Mouse (Mus musculus) cerebellum, adult 18-20 months (tissue): ENCODE results near the gene Blvrb.
"Not testable (repeated sequence)": the region's sequence is repeated elsewhere in the genome, so short reads cannot be mapped to it uniquely, and the experiment has no call there.

Source experiments
- DNase-seq, 2 experiments: peaks; one replicate each; pipeline ENCODE4 v3.0.0; 2021

The Blvrb gene

DNA sequence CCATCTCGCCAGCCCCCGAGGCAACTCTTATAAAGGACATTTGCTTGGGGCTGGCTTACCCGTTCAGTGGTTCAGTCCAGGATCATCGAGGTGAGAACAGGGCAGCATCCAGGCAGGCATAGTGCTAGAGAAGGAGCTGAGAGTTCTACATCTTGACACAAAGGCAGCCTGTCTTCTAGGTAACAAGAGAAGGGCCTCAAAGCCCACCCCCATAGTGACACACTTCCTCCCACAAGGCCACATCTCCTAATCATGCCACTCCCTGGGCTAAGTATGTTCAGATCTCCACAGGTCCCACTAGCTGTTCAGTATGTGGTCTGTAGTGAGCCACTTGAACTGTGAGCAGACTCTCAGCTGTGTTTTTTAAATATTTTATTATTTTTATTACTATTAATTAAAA is 36.1 kb downstream of the Blvrb start:
- no peak for DNase-seq

DNA sequence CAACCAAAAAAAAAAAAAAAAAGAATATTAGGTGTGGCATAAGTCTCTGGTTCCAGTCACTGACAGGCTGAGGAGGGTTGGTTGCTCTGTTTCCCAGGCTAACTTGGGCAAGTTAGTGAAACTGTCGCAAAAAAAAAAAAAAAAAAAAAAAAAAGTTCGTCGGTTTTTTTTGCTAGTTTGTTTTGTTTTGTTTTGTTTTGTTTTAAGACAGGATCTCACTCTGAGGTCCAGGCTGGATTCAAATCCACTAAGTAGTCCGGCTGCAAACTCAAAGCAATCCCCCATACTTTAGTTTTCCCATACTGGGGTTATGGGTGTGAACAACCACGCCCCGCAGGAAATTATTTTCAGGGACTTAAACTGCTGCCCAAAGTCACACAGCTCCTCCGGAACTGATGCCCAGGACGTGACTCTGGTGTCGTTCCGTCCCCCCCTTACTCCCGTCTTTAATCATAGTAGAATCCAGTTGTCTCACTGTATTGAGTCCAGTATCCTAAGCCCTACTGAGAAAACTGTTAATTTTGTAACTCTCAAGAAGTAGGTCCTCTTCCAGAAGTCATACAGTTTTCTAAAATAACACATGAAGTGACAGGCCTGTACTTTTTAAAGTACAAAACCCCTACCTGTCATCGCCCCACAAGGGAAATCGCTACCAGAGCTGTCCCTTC is 38.5 kb downstream of the Blvrb start:
- DNase-seq = peak in 1 of 2 experiments; percentile 34

DNA sequence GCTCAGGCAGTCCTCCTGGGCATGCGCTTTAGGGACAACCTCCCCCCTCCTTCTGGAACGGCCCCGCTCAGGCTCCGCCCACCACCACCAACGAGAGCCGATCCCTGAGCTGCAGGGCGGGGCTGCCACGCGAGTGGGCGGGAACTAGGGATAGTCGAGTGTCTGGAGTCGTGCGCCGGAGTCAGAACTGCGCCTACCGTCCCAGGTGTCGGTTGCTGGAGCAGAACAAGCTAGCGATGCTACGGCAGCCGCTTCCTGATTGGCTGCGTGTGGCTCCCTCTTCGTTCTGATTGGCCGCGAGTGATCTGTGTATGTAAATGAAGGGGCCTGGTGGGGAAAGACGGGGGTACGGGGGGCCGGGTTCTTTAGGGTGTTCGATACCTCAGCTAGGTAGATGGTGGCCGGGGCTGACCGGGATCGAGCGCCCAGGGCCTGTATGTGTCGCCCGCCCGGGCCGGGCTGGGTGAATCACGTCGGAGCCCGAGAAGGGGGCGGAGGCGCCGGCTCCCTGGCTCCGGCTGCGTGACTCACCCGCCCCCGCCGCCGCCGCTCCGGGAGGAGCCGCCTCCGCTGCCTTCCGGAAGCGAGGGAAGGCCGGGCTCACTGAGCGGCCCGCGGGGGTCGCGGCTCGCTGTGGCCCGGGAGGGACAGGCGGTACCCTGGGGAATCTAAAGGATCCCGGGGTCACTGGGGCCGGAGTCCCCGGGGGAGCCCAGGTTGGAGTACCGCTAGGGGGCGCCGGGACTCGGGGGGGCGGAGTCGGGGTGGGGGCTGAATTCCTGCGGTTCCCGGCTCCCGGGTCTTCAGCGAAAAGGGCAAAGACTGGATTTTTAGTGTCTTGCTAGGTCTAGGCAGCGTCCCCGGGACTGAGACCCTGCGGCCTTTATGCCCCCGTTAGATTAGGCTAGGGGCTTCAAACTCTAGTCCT is 39.3 kb downstream of the Blvrb start, which contains the start of gene Sertad1:
Sertad1 (plus strand) TSS at position 141 of the 928 bp plus-strand sequence.
- peak; percentile 100 for DNase-seq

DNA sequence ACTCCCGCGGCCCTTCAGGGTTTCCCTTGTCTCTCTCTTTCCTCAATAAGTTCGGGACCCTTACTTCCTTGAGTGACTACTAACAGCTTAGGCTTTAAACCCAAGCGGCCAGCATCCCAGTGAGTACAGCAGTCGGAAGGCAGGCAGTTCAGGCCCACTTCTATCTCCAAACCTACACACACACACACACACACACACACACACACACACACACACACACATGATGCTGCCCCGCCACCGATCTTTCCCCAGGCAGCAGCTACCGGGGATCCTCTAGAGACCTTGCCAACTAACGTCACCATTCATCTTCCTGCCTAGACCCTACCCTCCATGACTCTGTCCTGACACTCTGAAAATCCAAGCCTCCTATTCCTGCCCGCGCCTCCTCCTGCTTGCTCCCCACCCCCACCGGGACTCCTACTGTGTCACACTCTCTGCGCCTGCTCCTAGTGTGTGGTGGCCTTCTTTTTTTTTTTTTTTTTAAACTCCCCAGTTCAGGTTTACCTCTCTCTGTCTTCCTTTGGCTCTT is 40.0 kb downstream of the Blvrb start:
- peak; percentile 62 to 64 for DNase-seq

DNA sequence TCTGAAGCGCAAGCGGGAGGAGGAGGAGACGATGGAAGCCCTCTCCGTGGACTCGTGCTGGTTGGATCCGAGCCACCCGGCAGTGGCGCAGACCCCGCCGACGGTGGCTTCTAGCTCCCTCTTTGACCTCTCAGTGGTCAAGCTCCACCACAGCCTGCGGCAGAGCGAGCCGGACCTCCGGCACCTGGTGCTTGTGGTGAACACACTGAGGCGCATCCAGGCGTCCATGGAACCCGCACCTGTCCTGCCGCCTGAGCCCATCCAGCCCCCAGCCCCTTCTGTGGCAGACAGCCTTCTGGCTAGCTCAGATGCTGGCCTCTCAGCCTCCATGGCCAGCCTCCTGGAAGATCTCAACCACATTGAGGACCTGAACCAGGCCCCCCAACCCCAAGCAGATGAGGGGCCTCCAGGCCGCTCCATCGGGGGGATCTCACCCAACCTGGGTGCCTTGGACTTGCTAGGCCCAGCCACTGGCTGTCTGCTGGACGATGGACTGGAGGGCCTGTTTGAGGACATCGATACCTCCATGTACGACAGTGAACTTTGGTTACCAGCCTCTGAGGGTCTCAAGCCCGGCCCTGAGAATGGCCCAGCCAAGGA is 41.6 kb downstream of the Blvrb start:
- DNase-seq = peak in 1 of 2 experiments; percentile 39

DNA sequence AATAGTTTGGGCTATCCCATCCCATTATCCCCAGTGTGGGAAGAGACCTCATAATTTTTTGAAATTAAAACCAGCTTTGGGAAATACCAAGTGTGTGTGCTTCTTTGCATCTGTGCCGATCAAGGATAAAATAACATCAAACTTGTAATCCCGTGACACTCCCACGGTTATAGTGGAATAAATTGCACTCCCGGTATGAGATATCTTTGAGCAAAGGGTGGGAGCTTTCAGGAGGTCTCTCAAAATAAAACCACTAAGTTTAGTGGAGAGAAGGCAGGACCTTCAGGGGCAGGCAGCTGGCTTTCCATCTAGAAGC is 42.4 kb downstream of the Blvrb start:
- no peak for DNase-seq

DNA sequence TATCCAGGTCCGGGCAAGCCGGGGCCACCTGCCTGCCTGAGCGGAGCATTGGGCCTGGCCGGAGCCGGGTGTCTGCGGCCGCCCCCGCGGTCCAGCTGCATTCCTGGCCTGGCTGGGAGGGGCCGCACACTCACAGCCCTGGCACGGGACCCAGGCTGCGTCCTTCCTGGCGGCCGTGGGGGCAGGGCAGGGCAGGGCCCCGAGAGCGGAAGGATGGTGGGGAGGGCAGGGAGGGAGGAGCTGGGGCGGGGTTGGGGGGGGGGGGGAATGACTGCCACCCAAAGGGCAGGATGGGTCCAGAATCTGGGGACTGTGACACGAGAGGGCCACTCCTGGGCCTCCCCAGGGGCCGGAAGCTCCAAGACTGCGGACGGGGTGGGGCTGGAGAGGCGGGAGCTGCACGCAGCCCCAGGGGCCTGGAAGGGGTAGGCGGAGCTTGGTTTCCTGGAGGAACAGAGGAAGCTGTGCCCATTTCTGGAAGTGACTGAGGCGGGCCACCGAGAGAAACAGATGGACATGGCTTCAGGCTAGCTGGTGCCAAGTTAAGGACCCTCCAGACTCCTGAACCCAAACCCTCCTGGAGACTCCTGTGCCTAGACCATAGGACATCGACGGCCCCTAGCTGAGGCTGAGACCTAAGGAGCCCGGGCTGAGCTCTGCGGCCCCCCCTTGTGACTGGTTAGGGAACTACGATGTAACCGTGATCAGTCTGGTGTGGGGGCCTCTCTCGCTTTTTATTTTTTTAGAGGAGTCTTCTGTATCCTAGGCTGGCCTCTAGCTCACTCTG is 43.0 kb downstream of the Blvrb start:
- peak; percentile 89 to 93 for DNase-seq

DNA sequence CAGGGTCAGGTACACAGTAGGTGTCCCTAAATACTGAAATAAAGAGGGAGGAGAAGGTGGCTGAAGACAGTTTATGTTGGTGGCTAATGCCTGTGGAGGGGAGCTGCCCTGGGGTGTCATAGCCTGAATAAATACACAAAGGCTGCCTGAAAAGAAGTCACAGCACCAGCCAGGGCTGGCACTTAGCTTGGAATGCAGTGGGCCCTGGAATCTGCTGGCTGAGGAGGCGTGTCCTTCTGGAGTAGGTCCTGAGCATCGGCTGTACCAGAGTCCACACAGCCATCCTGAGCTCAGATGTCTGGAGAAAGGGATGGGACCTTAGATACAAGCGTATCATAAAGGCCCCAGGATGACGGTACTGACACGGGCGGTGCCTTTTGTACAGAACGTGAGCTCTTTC is 44.1 kb downstream of the Blvrb start:
- DNase-seq = peak; percentile 8 to 22

DNA sequence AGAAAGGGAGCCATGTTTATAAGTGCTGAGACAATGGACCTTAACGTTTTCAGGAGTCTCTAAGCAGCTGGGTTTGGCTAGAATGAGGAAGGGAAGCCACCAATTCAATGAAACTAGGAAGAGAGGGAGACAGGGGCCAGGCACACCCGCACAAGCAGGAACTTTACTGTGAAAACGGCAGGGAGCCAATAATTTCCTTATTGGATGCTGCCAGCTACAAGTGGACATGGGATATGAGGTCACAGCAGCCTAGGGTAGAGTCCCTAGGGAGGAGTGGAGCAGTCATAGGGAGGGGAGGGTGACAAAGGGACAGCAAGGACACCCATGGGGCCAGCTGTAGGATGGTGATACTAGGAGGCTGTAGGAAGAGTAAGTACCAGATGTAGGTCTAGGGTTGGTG is 45.2 kb downstream of the Blvrb start:
- no peak for DNase-seq

DNA sequence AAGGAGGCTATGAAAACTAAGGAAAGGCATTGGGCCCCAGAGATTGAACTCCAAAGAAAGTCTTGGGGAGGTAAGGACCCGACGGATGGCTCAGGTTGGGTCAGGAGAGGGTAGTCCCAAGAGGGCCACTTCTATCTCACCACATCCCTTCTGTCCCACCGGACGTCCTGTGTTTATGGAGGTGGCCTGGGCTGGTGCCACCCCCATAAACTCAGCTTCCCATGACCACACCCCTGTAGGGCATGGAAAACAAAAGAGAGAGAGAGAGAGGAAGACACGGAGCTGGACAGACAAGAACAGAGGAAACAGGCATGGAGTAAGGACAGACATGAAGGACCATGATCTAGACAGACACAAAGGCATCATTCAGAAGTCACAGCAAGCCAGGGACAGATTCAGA is 45.7 kb downstream of the Blvrb start:
- no peak for DNase-seq

DNA sequence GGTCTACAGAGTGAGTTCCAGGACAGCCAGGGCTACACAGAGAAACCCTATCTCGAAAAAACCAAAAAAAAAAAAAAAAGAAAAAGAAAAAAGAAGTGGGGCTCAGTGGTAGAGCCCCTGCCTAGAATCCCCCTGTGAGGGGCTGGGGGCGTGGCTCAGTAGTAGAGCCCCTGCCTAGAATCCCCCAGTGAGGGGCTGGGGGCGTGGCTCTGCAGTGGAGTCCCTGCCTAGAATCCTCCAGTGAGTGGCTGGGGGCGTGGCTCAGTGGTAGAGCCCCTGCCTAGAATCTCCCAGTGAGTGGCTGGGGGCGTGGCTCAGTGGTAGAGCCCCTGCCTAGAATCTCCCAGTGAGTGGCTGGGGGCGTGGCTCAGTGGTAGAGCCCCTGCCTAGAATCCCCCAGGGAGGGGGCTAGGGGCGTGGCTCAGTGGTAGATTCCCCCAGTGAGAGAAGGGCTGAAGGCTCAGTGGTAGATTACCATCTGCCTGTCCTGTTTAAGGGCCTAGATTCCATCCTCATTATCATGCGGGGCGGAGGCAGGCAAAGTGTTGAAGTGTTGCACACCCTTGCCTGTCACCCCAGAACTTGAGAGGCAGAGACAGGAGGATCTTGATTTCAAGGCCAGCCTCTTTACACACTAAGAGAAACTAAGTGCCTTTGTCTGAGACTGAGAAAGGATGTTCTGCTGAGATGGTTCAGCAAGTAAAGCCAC is 47.0 kb downstream of the Blvrb start:
- DNase-seq = not testable (repeated sequence)

DNA sequence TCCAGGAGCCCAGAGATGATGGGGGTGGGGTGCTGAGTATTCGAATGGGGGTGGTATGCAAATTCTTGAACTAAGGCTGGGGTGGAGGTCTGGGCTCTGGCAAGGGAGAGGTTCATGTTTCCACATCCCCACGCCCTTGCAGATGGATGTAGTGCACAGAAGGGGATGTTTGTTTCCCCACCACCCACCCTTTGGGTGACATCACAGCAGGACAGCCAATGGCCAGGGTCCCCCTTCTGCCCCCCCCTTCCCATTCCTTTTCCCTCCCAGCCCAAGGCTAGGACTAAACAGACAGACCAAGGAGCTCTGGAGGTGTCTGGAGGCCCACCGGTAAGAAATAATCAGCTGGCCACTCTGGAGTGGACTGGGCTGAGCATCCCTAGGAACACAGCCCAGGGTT is 51.3 kb downstream of the Blvrb start, which contains the start of gene Prx:
Prx (plus strand) TSS at position 289 of the 400 bp plus-strand sequence.
- DNase-seq = no peak

DNA sequence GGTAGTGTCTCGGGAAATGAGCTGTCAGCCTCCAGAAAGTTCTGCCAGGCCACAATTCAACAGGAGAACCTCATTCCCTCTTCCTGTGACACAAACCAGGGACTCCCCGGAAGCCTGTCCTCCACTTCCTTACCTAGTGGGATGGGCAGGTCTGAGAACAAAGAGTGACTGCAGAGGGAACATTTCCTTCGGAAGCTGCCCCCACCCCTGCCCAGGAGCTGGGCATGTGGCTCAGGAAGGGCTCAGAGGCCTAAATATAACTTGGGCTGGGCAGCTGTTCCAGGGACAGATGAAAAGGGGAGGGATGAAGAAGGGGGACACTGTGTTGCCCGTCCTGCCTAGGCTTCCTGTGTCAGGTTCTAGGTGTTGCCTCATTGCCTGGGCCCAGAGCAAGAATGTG is 53.8 kb downstream of the Blvrb start:
- no peak for DNase-seq

DNA sequence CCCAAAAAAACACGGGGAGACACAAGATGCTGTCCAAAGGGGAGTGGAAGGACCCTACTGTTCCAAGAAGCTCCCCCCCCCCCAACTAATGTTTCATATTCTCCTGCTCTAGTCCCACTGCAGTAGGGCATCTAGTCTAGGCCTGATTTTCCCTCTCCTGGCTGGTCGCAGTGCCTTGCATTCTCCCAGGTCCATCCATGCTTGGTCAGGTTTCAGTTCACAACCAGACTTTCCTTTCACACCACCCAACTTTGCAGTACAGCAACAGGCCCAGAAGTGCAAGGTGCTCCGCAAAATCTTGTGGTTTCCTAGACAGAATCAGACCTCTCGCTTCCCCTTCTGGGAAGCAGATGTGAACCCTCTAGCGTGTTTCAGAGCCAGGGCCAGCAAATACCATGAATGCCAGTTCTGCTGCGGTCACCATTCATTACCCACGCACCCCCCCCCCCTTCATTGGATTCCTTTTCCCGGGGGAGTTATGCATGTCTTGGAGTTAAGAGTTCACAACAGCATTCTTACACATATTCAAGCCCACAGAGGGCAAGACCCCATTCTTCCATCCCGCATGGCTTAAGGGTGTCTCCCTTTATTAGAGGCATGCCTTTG is 59.1 kb downstream of the Blvrb start:
- no peak for DNase-seq

DNA sequence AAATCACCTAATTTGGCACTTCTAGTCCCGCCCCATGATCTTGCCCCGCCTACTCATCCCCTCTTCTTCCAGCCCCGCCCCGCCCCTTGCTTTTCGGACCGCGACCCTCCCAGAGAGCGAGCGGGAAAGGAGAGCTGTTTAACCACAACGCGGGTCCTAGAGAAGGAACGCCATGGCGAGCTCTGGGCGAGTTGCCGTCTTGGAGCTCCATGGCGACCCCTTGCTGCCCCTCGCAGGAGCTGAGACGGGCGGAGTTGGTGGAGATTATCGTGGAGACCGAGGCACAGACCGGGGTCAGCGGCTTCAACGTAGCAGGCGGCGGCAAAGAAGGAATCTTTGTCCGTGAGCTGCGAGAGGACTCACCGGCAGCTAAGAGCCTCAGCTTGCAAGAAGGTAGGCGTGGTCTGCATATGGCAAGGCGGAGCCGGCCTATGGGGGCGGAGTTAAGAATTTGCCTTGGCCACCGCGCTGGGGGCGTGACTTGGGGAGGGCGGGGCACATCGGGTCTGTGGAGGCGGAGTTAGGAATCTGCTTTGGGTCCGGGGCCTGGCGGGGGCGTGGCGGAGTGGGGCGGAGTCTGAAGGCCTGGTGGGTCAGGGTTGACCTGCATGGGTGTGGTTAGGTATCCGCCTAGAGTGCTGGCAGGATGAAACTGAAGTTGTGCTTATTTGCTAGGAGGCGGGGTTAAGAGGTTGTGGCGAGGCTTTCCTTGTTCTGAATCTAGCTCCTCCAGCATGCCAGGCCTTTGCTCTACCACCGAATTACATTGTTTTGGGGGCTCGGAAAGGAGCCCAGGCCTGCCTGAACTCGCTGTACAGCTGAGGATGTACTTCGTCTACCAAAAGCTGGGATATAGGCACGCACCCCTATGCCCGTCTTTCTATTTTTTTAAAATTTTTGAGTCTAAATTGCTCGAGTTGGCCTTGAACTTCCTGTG is 60.2 kb downstream of the Blvrb start:
- DNase-seq = peak; percentile 93

DNA sequence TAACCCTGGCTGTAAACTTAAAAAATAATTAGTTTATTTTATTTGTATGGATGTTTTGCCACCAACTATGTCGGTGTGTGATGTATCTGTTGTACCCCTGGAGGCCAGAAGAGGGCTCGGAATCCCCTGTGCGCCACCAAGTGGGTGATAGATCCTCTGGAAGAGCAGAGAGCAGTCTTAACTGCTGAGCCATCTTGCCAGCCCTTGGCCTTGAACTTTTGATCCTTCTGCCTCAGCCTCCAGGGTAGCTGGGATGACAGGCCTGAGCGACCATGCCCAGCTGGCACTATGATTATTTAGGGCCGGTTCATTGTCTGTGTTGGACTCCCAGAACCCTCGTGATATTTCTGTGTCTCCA is 60.8 kb downstream of the Blvrb start:
- DNase-seq = peak; percentile 64 to 71

DNA sequence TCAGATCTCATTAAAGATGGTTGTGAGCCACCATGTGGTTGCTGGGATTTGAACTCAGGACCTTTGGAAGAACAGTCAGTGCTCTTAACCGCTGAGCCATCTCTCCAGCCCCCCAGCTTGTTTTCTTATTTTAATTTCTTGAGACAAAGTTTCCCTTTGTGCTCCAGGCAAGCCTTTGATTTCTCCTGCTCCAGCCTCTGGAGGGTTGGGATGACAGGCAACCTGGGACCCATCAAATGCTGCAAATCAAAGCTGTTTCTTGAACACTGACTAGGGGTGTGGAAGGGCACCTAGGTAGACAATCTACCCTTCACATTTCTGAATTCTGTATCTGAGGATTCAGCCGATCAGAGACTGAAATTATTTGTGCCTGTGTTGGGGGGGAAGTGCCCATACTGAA is 63.0 kb downstream of the Blvrb start:
- no peak for DNase-seq

DNA sequence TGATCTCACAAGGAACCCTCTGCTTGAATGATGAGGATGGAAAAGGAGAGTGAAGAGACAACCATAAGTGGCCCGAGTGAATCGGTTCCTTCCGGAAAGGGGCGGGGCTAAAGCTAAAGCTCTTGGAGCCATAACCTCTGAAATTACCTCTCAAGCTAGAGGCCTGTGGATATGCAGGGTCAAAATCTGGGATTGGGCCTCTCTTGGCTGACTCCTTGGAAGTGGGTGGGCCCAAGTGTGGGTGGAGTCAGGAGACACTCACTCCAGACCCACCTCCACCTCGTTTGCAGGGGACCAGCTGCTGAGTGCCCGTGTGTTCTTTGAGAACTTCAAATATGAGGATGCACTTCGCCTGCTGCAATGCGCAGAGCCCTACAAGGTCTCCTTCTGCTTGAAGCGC is 67.2 kb downstream of the Blvrb start:
- DNase-seq = no peak
